Mouse (Mus musculus): ENCODE measurements around the gene Cav2.

Cav2 gene

DNA sequence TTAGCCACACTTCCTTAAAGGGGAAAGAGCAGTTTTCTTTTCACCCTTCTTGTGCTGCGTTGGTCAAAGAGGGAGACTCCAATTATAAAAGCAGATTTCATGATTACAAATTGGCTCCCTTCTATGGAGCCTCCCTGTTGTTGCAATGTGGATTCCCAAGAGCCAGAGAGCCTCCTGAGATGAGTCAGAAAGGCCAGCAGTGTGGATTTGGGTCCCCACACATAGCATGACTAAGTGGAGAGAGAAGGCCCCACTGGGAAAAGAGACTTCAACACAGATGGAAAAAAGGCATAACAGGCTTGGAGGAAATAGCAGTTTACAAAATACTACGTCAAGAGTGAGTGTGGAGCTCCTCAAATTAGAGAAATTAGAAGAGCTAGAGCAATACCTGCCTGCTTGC is 28.3 kb downstream of the Cav2 start:
- no peak for DNase-seq (ENCODE audit: low spot score in 2 of 2)

DNA sequence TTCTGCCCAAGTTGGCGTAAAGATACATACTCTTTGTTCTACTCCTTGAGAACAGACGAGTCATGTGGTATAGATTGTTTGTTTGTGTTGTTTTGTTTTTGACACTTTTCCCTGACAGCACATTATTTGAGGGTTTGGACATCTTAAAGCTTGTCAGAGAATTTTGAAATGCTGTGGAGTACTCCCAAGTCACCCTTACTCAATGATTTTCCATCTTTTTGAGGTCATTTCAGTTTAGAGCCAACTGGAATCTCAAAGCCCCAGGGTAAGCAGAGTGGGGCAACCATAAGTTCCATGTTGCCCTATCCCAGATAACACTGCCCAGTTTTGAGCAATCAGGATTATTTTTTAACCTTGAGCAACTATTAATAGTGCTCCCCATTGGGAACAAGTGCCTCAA is 33.3 kb downstream of the Cav2 start:
- no peak for DNase-seq (ENCODE audit: low spot score in 2 of 2)

DNA sequence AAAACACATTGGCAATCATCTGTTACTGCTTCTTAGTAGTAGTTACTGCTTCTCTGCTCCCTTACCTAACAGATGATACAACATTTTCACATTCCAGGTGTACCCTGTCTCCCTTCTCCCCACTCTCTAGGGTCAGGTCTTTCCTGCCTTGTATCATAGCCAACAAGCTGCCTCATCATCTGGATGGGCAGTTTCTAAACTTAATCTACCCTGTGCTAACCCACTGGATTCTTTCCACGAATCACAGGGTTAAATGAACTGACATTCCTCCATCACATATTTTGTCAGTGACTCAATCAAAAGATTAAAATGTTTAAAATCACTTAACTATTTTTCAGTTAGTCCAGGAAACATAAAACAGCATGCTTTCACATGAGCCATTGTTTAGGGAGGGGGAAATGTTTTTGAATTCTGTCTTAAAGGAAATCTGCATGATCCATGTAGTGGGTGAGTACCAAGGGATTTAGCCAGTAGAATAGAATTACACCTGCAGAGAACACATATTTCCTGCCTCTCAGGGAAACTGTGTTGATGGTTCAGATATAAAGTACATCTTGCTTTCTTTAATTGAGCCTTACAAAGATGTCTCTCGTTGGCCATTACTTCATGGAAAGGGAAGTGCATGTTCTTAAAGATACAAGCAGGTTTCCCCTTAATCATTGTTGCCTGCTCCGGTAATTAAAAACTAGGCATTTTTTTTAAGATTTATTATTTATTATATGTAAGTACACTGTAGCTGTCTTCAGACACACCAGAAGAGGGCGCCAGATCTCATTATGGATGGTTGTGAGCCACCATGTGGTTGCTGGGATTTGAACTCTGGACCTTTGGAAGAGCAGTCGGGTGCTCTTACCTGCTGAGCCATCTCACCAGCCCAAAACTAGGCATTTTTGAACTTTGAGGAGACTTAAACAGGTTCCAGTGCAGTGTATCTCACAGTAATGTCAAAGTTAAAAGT is 34.0 kb downstream of the Cav2 start:
- DNase-seq (ENCODE audit: low spot score in 2 of 2): no peak

DNA sequence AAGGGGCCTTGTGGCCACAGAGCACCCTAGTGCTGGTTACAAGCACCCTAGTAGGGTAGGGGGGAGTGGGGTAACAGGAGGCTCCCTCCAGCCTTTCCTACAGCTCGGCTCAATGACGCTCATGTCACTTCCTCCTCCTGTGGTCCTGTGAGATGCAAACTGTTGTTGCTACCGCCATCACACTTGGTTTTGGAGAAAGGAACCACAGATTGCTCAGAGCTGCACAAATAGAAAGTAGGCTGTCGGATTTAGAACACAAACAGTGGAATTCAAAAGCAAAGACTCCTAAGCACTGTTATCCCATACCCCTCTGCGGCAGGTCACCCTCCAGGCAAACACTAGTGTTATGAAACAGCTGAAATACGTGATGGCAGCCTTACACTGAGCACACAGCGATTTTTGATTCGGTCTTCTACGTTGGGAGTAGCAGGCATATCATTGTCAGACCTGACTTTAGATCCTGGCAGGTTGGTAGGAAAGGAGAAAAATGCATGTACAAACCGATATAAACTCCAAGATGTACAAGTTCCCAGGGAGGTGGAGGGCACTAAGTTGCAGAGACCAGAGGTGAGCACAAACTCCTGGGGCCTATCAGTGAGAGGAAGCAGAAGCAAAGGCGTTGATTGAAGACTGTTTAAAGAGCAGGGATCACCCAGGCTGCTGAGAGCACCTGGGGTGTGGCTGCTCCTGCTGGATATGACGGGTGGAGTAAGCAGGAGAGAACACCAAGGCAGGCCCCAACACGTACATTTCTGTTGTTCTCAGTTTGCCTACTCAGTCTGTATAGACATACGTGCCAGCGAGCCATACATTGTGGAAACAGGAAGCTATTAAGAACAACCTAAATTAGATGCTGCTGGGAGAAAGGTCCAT is 35.5 kb downstream of the Cav2 start:
- no peak for DNase-seq (ENCODE audit: low spot score in 2 of 2)

DNA sequence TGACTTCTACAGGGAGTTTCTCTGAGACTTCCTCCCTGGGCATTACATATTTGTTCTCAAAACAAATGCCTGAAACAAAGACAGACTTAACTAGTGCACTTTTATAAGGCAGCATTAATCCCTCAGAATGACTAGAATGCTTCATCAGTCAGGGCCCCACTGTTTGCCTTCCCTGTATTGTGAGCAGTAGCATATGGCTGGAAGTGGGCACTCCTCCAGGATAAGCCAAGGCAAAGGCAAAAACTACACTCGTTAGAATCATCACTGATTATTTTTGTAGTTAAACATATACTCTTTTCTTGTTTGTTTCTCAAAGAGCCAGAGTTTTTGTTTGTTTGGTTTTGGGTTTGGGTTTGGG is 36.2 kb downstream of the Cav2 start:
- no peak for DNase-seq (ENCODE audit: low spot score in 2 of 2)

DNA sequence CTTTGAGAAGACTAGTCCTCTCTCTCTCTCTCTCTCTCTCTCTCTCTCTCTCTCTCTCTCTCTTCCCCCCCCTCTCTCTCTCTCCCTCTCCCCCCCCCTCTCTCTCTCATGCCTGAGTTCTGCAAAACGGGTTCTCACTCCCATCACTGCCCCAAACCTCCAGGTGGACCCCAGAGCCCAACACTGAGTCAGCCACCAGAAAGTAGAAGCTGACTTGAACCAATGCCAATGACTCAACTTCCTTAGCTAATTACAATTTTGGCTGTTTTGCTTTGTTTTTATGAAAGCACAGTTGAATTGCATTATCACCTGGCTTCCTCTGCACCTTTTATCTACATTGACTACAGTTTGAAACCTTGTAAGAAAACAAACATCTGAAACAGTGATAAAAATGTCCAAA is 37.0 kb downstream of the Cav2 start:
- no peak for DNase-seq (ENCODE audit: low spot score in 2 of 2)

DNA sequence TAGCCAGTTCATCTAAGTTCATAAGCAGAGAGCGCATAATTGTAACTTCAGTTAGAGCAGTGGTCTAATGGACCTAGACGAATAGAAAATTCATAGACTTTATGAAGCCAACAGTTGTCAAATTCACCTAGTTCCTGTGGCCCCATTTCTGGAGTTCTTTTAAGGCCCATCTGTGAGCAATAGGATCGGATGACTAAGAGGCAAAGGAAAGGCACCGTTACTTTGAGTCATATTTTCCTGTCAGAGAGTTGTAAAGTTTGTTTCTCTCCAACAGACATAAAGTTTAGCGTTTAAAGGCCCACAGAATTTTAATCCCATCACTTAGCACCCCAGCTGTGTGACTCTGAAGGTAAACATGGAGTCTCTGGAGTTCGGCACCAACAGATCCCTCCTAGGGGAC is 41.0 kb downstream of the Cav2 start:
- DNase-seq (ENCODE audit: low spot score in 2 of 2): no peak

DNA sequence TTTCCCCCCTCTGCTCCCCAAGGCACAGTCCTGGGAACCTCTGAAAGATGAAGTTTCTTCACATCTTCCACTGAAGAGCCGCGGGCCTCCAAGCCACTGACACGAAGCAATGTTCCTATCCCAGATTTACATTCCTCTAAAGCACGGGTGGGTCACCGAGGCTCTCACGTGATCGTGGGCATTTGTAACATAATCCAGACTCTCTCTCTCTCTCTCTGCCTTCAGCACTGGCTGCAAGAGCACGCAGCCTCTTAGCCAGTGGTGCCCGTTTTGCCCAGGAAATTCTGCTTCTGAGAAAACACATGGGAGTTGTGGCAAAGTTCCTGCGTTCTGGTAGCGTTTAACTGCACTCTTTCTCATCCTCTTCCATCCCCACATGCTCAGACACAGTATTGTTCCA is 46.2 kb downstream of the Cav2 start:
- no peak for DNase-seq (ENCODE audit: low spot score in 2 of 2)

DNA sequence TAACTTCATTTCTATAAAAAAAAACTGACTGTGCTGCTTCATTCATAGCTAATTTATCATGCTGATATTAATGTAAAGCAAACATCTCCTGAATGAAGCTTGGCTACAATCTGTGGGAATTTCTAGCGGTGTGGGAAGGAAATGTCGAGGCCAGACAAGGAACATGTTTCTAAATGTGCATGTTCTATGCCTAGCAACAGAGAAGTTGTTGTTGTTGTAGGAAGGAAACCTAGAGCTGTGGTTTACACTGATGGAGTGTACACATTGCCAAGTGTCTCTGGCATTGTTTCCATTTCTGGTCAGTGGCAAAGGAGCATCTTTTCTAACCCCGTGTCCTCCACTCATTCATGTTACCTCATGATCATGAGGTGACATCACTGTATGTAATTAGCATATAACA is 48.8 kb downstream of the Cav2 start:
- DNase-seq (ENCODE audit: low spot score in 2 of 2): no peak

DNA sequence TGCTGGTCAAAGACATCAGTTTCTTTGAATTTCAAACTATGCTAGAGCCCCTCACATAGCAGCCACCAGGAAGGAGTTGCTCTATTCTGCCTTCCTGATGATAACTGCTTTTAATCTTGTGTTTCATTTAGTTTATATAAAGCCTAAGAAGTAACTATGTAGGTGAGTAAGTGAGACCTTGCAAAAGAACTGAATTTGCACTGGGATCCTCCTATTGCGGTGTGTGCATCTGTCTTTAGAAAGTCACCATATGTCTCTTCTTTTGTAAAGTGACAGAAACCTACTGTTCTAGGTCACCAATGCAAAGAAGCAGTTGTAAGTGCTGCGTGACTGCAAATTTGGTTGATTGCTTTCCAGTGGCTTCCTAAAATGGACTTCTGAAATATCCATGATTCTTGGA is 56.7 kb downstream of the Cav2 start:
- no peak for DNase-seq (ENCODE audit: low spot score in 2 of 2)
